Mouse (Mus musculus) heart, embryonic 16.5 days (tissue): ENCODE measurements at regions not wholly inside any gene's neighbourhood (a gene's known extent, or its start where the extent isn't known, plus 50 kb on each side); places are given as distances from the start of the nearest gene placed in this dataset.

Experiments used
- ATAC-seq: fragments of 200-750 bp; cut with Nextera tagmentation; replicated peaks from 2 replicates; pipeline ENCODE4 v1.8.0; 2017; ENCODE audit warnings: moderate number of reproducible peaks; ENCODE audit not compliant: insufficient read depth, low FRiP score; ENCODE audit errors: extremely low read depth
- H3K27ac ChIP-seq: fragments of 300-500 bp; sonication (generic); 2 replicates; pipeline ENCODE4 v1.5.1; 2014; ENCODE audit warnings: mild to moderate bottlenecking, low read length, control low read depth, moderate library complexity
- H3K27me3 ChIP-seq: fragments of 300-500 bp; sonication (generic); 2 replicates; pipeline ENCODE4 v1.6.1; 2014; ENCODE audit warnings: low read length, mixed read lengths; ENCODE audit not compliant: control insufficient read depth, insufficient read depth
- H3K36me3 ChIP-seq: fragments of 300-500 bp; sonication (generic); 2 replicates; pipeline ENCODE4 v1.6.1; 2014; ENCODE audit not compliant: control insufficient read depth, insufficient read depth
- H3K4me1 ChIP-seq: fragments of 300-500 bp; sonication (generic); 2 replicates; pipeline ENCODE4 v1.6.1; 2014; ENCODE audit warnings: low read length, mixed read lengths; ENCODE audit not compliant: control insufficient read depth, insufficient read depth
- H3K4me2 ChIP-seq: fragments of 300-500 bp; sonication (generic); 2 replicates; pipeline ENCODE4 v1.6.1; 2014; ENCODE audit warnings: low read depth, mild to moderate bottlenecking, control low read depth, low read length
- H3K4me3 ChIP-seq: fragments of 300-500 bp; sonication (generic); 2 replicates; pipeline ENCODE4 v1.5.1; 2014; ENCODE audit warnings: mild to moderate bottlenecking, control low read depth, low read length
- H3K9ac ChIP-seq: fragments of 300-500 bp; sonication (generic); 2 replicates; pipeline ENCODE4 v1.6.1; 2014; ENCODE audit warnings: low read length, control low read depth
- H3K9me3 ChIP-seq: fragments of 300-500 bp; sonication (generic); replicated peaks from 2 replicates; pipeline ENCODE4 v1.6.1; 2016; ENCODE audit warnings: low read length; ENCODE audit not compliant: control insufficient read depth
- WGBS: fragments of 180-500 bp; shearing (Covaris S2); extraction: QIAGEN DNeasy Blood & Tissue Kit; methylation state at CpG from one replicate; pipeline ENCODE4 v1.1.7; 2014; 5-methylcytosine and 5-hydroxymethylcytosine counted together

- H3K9me3 ChIP-seq = no peaks in the 10 kb centered on the region
- H3K36me3 ChIP-seq = no peaks in the 10 kb centered on the region
- no peak overlapping the region for H3K4me3 ChIP-seq
- H3K4me2 ChIP-seq = no peak overlapping the region
- no peaks in the 10 kb centered on the region for H3K27me3 ChIP-seq
- H3K9ac ChIP-seq = no peak overlapping the region
- no peak overlapping the region for H3K27ac ChIP-seq
- no peaks in the 10 kb centered on the region for H3K4me1 ChIP-seq
- 80% methylated on average over 10 of the region's 10 CpGs for WGBS
- no peak for ATAC-seq
Measured at GRCm38 (mm10) chr10:102615962-102616595, 104.1 kb downstream of the Rassf9 start.
